Mouse (Mus musculus) liver, embryonic 14.5 days (tissue): ENCODE measurements around the gene Cyth1. TPM values are rescaled to one million over a fixed set of nuclear protein-coding genes. Genes with fewer than 3 reads are reported as not detected.

ENCODE experiments used
- ATAC-seq: fragments of 200-750 bp; cut with Nextera tagmentation; 2 replicates; pipeline ENCODE4 v1.8.0; 2017; ENCODE audit warnings: moderate number of reproducible peaks, mild to moderate bottlenecking, moderate library complexity; ENCODE audit not compliant: insufficient read depth
- DNase-seq, 3 experiments: peaks; one replicate each; pipeline ENCODE4 v3.0.0-alpha.2; 2012 to 2013; ENCODE audit warnings: low read depth in 3 of 3, low spot score in 3 of 3
- H3K27ac ChIP-seq: fragments of 300-500 bp; sonication (generic); 2 replicates; pipeline ENCODE4 v1.5.1; 2014; ENCODE audit warnings: moderate library complexity, mild to moderate bottlenecking, control low read depth, inconsistent platforms
- H3K27me3 ChIP-seq: fragments of 300-500 bp; sonication (generic); 2 replicates; pipeline ENCODE4 v1.6.1; 2014; ENCODE audit warnings: mild to moderate bottlenecking, low read length, moderate library complexity; ENCODE audit not compliant: control insufficient read depth, insufficient read depth
- H3K36me3 ChIP-seq: fragments of 300-500 bp; sonication (generic); replicated peaks from 2 replicates; pipeline ENCODE4 v1.6.1; 2014; ENCODE audit warnings: low read depth; ENCODE audit not compliant: control insufficient read depth, insufficient read depth
- H3K4me1 ChIP-seq, 2 experiments: fragments of 200-500 bp in 1 of 2; fragments of 300-500 bp in 1 of 2; sonication (generic) in 1 of 2; replicated peaks; 2 replicates each; pipeline ENCODE4 v1.6.1; 2012 to 2014; ENCODE audit warnings: antibody characterized with exemption in 1 of 2, inconsistent platforms in 1 of 2, low read length in 1 of 2; ENCODE audit not compliant: control insufficient read depth in 2 of 2, insufficient read depth in 2 of 2
- H3K4me2 ChIP-seq: fragments of 300-500 bp; sonication (generic); 2 replicates; pipeline ENCODE4 v1.6.1; 2014; ENCODE audit warnings: low read depth, mild to moderate bottlenecking, control low read depth, moderate library complexity
- H3K4me3 ChIP-seq, 2 experiments: fragments of 200-500 bp in 1 of 2; fragments of 300-500 bp in 1 of 2; sonication (generic) in 1 of 2; 2 replicates each; pipeline ENCODE4 v1.5.1; 2012 to 2014; ENCODE audit warnings: low read depth in 2 of 2, low read length in 2 of 2, mild to moderate bottlenecking in 2 of 2, control low read depth in 1 of 2, inconsistent platforms in 1 of 2, moderate library complexity in 1 of 2; ENCODE audit not compliant: insufficient read depth in 1 of 2
- H3K9ac ChIP-seq: fragments of 300-500 bp; sonication (generic); replicated peaks from 2 replicates; pipeline ENCODE4 v1.6.1; 2014; ENCODE audit warnings: mild to moderate bottlenecking, control low read depth, moderate library complexity
- H3K9me3 ChIP-seq: fragments of 300-500 bp; sonication (generic); 2 replicates; pipeline ENCODE4 v1.6.1; 2016; ENCODE audit warnings: low read length, mixed read lengths; ENCODE audit not compliant: control insufficient read depth
- CTCF ChIP-seq: IDR thresholded peaks from 2 replicates; pipeline ENCODE4 v1.5.1; 2016; ENCODE audit warnings: antibody characterized with exemption, low read depth, control low read depth
- EP300 ChIP-seq: IDR thresholded peaks from 2 replicates; pipeline ENCODE4 v1.6.1; 2016; ENCODE audit warnings: antibody characterized with exemption, low read depth
- WGBS: fragments of 180-500 bp; shearing (Covaris S2); extraction: QIAGEN DNeasy Blood & Tissue Kit; methylation state at CpG from one replicate; pipeline ENCODE4 v1.1.7; 2014; ENCODE audit not compliant: insufficient replicate concordance; 5-methylcytosine and 5-hydroxymethylcytosine counted together
- polyA plus RNA-seq, 2 experiments: library from polyadenylated mRNA; depleted of rRNA in 1 of 2; stranded (reverse) in 1 of 2; unstranded in 1 of 2; fragments of >200 nt; fragmentation: Nextera tagmentation in 1 of 2; extraction: Ambion mirVana in 1 of 2; gene quantifications; 2 replicates each; pipeline versions ENCODE4 v1.2.1 to v1.2.3; 2012 to 2014

Gene Cyth1
- polyA plus RNA-seq, 2 experiments, result 1.9 to 2.7 TPM

GRCm38 (mm10) chr11:118225862-118226261 lies 22.5 kb downstream of the Cyth1 start:
- no peak overlapping the region for H3K27ac ChIP-seq
- no peak for TF ChIP-seq EP300
- no peak for TF ChIP-seq CTCF
- no peaks in the 10 kb centered on the region for H3K27me3 ChIP-seq
- no peak overlapping the region for H3K4me2 ChIP-seq
- 43% methylated on average over 1 of the region's 1 CpGs for WGBS
- H3K9ac ChIP-seq, result no peak overlapping the region
- H3K9me3 ChIP-seq, result no peaks in the 10 kb centered on the region
- H3K4me3 ChIP-seq, result no peak overlapping the region
- H3K4me1 ChIP-seq, result peaks cover 3 to 15% of the 10 kb centered on the region in 2 experiments; a peak in 2 of 4 replicates
- no peaks in the 10 kb centered on the region for H3K36me3 ChIP-seq
- no peak for DNase-seq
- ATAC-seq, result no peak

GRCm38 (mm10) chr11:118225056-118225836 lies 23.1 kb downstream of the Cyth1 start:
- DNase-seq (no peak), ATAC-seq (no peak)
- Histone ChIP-seq H3K4me3 (no peak overlapping the region), H3K9ac (no peak overlapping the region), H3K4me1 (peaks cover 3 to 12% of the 10 kb centered on the region in 2 experiments; a peak in 2 of 4 replicates), H3K9me3 (no peaks in the 10 kb centered on the region), H3K36me3 (no peaks in the 10 kb centered on the region), H3K27me3 (no peaks in the 10 kb centered on the region), H3K27ac (no peak overlapping the region), H3K4me2 (no peak overlapping the region)
- TF ChIP-seq CTCF (no peak), EP300 (no peak)
- 69% methylated on average over 12 of the region's 12 CpGs for WGBS

DNA sequence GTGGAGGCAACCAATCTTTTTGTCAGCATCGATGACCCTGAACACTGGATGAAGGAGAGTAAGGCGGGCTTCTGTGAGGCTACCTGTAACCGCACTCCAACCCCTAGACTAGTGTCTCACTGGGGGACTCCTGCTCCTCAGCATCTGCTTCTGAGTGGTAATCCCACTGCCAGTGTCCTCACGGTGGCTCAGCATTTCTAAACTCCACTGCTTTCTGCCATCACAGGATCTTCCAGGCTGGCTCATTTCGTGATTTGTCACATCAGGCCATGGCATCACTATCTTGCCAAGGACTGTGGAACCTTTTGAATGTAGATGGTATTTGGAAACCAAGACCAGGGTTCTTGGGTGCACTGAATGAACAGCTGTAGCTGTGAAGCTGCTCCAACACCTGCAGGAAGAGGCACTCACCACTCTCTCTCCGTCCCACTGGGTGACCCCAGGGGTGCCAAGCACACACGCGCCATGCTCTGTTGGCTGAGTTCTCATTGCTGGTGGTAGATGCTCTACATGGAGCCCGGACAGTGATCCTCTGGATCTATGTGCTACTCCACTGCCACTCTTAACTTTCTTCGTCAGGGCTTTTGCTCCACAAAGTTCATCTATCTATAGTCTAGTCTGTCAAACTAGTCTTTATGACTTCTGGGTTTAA lies 24.9 kb downstream of the Cyth1 start:
- ATAC-seq (no peak), DNase-seq (no peak)
- no peak overlapping the region for H3K27ac ChIP-seq
- peaks cover 3 to 10% of the 10 kb centered on the region in 2 experiments; a peak in 2 of 4 replicates for H3K4me1 ChIP-seq
- H3K4me3 ChIP-seq, result no peak overlapping the region
- H3K4me2 ChIP-seq, result no peak overlapping the region
- 70% methylated on average over 10 of the region's 10 CpGs for WGBS
- H3K27me3 ChIP-seq, result no peaks in the 10 kb centered on the region
- no peaks in the 10 kb centered on the region for H3K36me3 ChIP-seq
- H3K9ac ChIP-seq, result no peak overlapping the region
- no peaks in the 10 kb centered on the region for H3K9me3 ChIP-seq
- TF ChIP-seq EP300, result no peak

- Histone ChIP-seq H3K36me3 (no peaks in the 10 kb centered on the region), H3K27ac (no peak overlapping the region), H3K9me3 (no peaks in the 10 kb centered on the region), H3K4me3 (no peak overlapping the region), H3K27me3 (no peaks in the 10 kb centered on the region), H3K9ac (no peak overlapping the region), H3K4me1 (peaks cover 3 to 6% of the 10 kb centered on the region in 2 experiments; a peak in 2 of 4 replicates), H3K4me2 (no peak overlapping the region)
- no peak for ATAC-seq
- no peak for DNase-seq
- 69% methylated on average over 5 of the region's 5 CpGs for WGBS
- no peak for TF ChIP-seq EP300
Observed at GRCm38 (mm10) chr11:118222917-118223316, 25.5 kb downstream of the Cyth1 start.

GRCm38 (mm10) chr11:118222351-118222885 lies 26.0 kb downstream of the Cyth1 start:
- TF ChIP-seq CTCF (no peak), EP300 (no peak)
- H3K4me2 ChIP-seq, result no peak overlapping the region
- H3K36me3 ChIP-seq, result no peaks in the 10 kb centered on the region
- no peak overlapping the region for H3K27ac ChIP-seq
- H3K9ac ChIP-seq, result no peak overlapping the region
- H3K27me3 ChIP-seq, result no peaks in the 10 kb centered on the region
- no peak overlapping the region for H3K4me3 ChIP-seq
- peaks cover under 1 to 4% of the 10 kb centered on the region in 2 experiments; a peak in 1 of 4 replicates for H3K4me1 ChIP-seq
- DNase-seq (no peak), ATAC-seq (no peak)
- 58% methylated on average over 6 of the region's 6 CpGs for WGBS
- H3K9me3 ChIP-seq, result no peaks in the 10 kb centered on the region
